Mouse (Mus musculus) erythroblast, embryonic 14.5 days (primary cell): ENCODE data around the gene Fanca.

ENCODE experiments used
- GATA1 ChIP-seq: IDR thresholded peaks from 2 replicates; pipeline ENCODE4 v1.6.1; 2012; ENCODE audit warnings: low read length, inconsistent platforms, mixed read lengths
- TAL1 ChIP-seq: IDR thresholded peaks from 3 replicates; pipeline ENCODE4 v1.6.1; 2012; ENCODE audit warnings: low read length, inconsistent platforms, mixed read lengths

- TF ChIP-seq GATA1 (no peak), TAL1 (no peak)
Observed at GRCm38 (mm10) chr8:123232553-123232952, 85.8 kb downstream of the Fanca start.
